Mouse (Mus musculus) small intestine, adult 2 months (tissue): ENCODE results near the gene Fat3. TPM values are rescaled to one million over a fixed set of nuclear protein-coding genes. Genes with fewer than 3 reads are reported as not detected.

ENCODE experiments used
- H3K27ac ChIP-seq: fragments of 200-500 bp; 2 replicates; pipeline ENCODE4 v1.5.1; 2012; ENCODE audit warnings: low read depth, low read length, control low read depth, inconsistent platforms; ENCODE audit not compliant: insufficient read depth
- H3K27me3 ChIP-seq: fragments of 200-500 bp; 2 replicates; pipeline ENCODE4 v1.6.1; 2012; ENCODE audit warnings: mild to moderate bottlenecking, moderate library complexity, low read length, inconsistent platforms; ENCODE audit not compliant: control insufficient read depth, insufficient read depth
- H3K36me3 ChIP-seq: fragments of 200-500 bp; 2 replicates; pipeline ENCODE4 v1.6.1; 2012; ENCODE audit warnings: mild to moderate bottlenecking, low read length, control low read depth, inconsistent platforms; ENCODE audit not compliant: control insufficient read depth, insufficient read depth
- H3K4me1 ChIP-seq: fragments of 200-500 bp; 2 replicates; pipeline ENCODE4 v1.6.1; 2012; ENCODE audit warnings: low read length, inconsistent platforms, mixed read lengths; ENCODE audit not compliant: control insufficient read depth, insufficient read depth, insufficient read length
- H3K4me3 ChIP-seq: fragments of 200-500 bp; 2 replicates; pipeline ENCODE4 v1.5.1; 2012; ENCODE audit warnings: low read depth, mild to moderate bottlenecking, control low read depth, inconsistent platforms, low read length, moderate library complexity
- CTCF ChIP-seq: fragments of 200-500 bp; IDR thresholded peaks from 2 replicates; pipeline ENCODE4 v1.5.1; 2012; ENCODE audit warnings: low read depth, mild to moderate bottlenecking, control low read depth, inconsistent platforms, low read length, moderate library complexity, mixed read lengths; ENCODE audit not compliant: insufficient replicate concordance, insufficient read length; ENCODE audit errors: extremely low read depth
- POLR2A ChIP-seq: fragments of 200-500 bp; IDR thresholded peaks from 2 replicates; pipeline ENCODE4 v1.6.1; 2012; ENCODE audit warnings: low read depth, mild to moderate bottlenecking, control low read depth, inconsistent platforms, low read length, moderate library complexity
- WGBS: fragments of 180-500 bp; shearing (Covaris S2); methylation state at CpG from one replicate; pipeline ENCODE4 v1.1.7; 2018; 5-methylcytosine and 5-hydroxymethylcytosine counted together
- polyA plus RNA-seq: library from polyadenylated mRNA; depleted of rRNA; stranded (reverse); fragments of >200 nt; gene quantifications from 2 replicates; pipeline ENCODE4 v1.2.3, GENCODE M21; 2012

Gene Fat3
- polyA plus RNA-seq, 1 experiment: 0.20 TPM

DNA sequence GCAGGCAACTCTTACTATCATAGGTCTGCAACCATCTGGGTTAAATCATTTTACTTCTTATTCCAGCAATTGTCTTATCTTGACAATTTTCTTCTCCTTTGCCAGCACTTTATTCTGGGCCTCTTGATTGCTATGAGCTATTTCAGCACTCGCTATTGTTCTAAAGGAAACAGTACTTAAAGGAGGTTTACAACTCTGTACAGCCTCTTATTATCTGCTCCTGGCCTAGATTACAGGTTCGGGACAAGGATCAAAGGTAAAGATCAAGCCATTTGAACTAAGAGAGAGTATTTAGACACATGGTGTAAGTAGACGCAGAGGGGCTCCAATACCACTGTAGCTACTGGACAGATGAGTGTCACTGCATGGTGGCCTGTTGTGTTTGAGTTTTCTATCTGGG lies 463.7 kb downstream of the Fat3 start:
- TF ChIP-seq CTCF: no peak
- no peak for TF ChIP-seq POLR2A
- no peaks in the 10 kb centered on the region for H3K27me3 ChIP-seq
- H3K27ac ChIP-seq: no peak overlapping the region
- no peaks in the 10 kb centered on the region for H3K36me3 ChIP-seq
- 24% methylated on average over 3 of the region's 3 CpGs for WGBS
- no peak overlapping the region for H3K4me3 ChIP-seq
- no peaks in the 10 kb centered on the region for H3K4me1 ChIP-seq

DNA sequence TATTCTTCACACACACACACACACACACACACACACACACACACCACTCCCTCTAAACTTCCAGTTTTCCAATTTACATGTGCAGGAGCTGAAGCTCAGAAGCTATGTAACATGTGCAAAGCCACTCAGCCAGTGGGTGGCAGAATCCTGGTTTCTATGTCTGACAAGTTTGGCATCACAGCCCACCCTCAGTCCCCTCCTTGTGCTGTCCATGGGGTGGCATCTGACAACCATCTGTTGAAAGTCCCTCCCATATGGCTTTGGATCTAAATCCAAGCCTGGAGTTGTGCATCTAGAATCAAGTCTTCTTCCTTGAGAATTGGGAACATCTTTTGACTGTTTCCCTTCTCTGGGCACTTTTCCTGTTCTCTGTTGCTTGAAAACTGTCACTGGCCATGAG lies 464.7 kb downstream of the Fat3 start:
- Histone ChIP-seq H3K27ac (no peak overlapping the region), H3K4me1 (no peaks in the 10 kb centered on the region), H3K36me3 (no peaks in the 10 kb centered on the region), H3K4me3 (no peak overlapping the region), H3K27me3 (no peaks in the 10 kb centered on the region)
- TF ChIP-seq CTCF (no peak), POLR2A (no peak)

DNA sequence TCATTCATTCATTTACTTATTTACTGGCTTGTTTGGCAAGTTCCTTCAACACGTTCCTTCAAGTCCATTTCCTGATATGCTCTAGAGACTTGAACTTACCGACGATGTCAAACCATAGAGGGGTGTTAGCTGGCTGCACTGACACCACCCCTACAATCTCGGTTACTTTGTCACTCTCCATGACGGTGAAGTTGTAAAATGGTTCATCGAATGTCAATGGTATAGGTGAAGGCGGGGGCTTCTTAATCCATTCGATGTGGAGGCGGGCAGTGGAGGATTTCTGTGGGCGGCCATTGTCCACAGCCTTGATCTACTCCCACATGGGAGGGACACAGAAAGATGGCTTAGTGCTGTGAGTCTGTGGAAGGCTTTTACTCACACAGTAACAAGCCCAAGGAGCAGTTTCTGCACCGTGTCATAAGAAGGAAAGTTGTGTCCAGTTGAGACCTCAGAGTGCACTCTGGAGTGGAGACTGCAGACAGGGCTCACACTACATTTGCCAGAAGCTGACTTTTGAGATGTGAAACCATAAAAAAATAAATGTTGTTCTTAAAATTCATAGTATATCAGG lies 471.3 kb downstream of the Fat3 start:
- Histone ChIP-seq H3K36me3 (no peaks in the 10 kb centered on the region), H3K4me1 (no peaks in the 10 kb centered on the region), H3K27me3 (no peaks in the 10 kb centered on the region), H3K4me3 (no peak overlapping the region), H3K27ac (no peak overlapping the region)
- WGBS: 83% methylated on average over 11 of the region's 11 CpGs
- TF ChIP-seq POLR2A (no peak), CTCF (no peak)

DNA sequence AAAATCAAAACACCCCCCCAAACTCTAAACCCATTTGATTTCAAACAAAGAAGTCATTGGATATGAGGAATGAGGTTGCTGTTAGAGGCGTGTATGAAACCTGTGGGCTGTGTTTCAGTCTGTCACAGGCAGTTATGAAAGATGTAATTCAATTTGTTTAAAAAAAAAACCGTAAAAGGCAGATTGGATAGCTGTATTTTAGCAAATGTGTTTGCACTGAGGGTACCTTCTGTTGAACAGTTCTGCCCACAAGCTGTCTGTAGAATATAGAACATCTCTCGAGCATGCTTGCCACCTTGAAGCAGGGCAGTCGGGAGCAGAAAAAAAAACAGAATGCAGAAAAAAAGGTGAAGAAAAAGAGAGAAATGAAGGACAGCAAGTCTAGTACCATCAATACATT lies 472.0 kb downstream of the Fat3 start:
- no peak for TF ChIP-seq CTCF
- TF ChIP-seq POLR2A: no peak
- Histone ChIP-seq H3K27ac (no peak overlapping the region), H3K4me1 (no peaks in the 10 kb centered on the region), H3K4me3 (no peak overlapping the region), H3K27me3 (no peaks in the 10 kb centered on the region), H3K36me3 (no peaks in the 10 kb centered on the region)
- 79% methylated on average over 4 of the region's 4 CpGs for WGBS

DNA sequence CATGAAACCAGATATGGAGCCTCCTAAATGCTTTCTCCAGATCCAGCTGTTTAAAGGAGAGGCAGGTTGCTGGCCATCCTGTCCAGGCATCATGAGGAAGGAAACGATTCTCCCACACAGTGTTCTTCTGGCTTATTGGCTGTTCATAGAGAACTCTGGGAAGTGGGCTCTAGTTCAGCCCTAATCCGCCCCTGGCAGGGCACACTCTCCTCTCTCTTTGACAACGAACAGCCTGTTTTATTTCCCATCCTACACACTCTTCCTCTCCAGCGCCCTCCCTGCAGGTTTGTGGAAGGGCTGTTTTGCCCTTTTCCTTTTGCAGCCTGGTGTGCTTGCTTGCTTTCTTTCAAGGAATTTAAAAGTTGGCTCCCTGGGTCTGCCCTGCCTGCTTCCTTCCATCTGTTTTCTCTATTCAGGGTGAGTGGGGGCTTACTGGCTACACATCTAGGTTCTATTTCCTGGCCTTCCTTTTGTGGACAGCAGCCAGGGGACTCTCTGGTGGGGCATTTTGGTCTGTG lies 472.6 kb downstream of the Fat3 start:
- WGBS: 64% methylated on average over 4 of the region's 4 CpGs
- no peak overlapping the region for H3K27ac ChIP-seq
- TF ChIP-seq CTCF (no peak), POLR2A (no peak)
- H3K36me3 ChIP-seq: no peaks in the 10 kb centered on the region
- no peaks in the 10 kb centered on the region for H3K27me3 ChIP-seq
- no peak overlapping the region for H3K4me3 ChIP-seq
- no peaks in the 10 kb centered on the region for H3K4me1 ChIP-seq

DNA sequence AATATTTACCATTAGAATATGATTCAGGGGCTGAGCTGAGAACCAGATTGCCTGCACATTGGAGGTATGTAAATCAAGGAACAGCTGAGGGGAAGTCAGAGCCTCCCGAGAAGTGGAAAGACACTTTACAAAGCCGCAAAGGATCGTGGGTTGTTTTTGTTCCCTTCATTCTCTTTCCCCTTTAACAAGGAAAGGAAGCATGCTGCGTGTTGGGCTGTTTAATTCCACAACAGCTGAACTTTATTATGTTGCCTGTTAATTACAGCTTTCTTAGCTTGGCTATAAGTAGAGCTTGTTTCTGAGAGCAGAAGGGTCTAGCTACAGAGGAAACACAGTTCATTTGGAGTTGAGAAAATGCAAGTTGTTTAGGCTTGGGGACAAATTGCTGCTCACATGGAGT lies 475.0 kb downstream of the Fat3 start:
- TF ChIP-seq CTCF (no peak), POLR2A (no peak)
- Histone ChIP-seq H3K4me3 (no peak overlapping the region), H3K27ac (no peak overlapping the region), H3K27me3 (no peaks in the 10 kb centered on the region), H3K4me1 (no peaks in the 10 kb centered on the region), H3K36me3 (no peaks in the 10 kb centered on the region)
- WGBS: 47% methylated on average over 4 of the region's 4 CpGs

DNA sequence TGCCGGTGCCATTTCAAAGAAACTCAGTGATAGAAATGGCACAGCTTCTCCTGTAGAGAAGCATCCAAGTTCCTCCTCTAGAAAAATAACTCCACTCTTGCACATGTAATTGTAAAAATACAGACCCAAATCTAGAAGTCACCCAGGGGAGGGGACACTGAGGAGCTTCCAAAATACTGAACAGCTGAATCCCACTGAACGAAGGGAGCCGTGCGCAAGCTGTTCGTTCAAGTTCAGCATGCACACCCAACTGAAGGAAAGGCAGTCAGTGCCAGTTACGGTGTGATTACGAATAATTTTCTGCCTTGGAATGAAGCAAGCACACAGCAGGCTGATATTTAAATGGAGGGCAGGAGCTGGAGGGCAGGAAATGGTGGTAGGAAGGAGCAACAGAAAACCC lies 476.4 kb downstream of the Fat3 start:
- H3K27me3 ChIP-seq: no peaks in the 10 kb centered on the region
- H3K27ac ChIP-seq: no peak overlapping the region
- WGBS: 91% methylated on average over 7 of the region's 7 CpGs
- H3K4me3 ChIP-seq: no peak overlapping the region
- no peaks in the 10 kb centered on the region for H3K36me3 ChIP-seq
- H3K4me1 ChIP-seq: no peaks in the 10 kb centered on the region
- TF ChIP-seq CTCF (no peak), POLR2A (no peak)
